Mouse (Mus musculus): Measurements from ENCODE around the gene Cap2.
A peak's percentile ranks its signal among the peaks of the same experiment; 100 is the strongest.

Cap2 gene

DNA sequence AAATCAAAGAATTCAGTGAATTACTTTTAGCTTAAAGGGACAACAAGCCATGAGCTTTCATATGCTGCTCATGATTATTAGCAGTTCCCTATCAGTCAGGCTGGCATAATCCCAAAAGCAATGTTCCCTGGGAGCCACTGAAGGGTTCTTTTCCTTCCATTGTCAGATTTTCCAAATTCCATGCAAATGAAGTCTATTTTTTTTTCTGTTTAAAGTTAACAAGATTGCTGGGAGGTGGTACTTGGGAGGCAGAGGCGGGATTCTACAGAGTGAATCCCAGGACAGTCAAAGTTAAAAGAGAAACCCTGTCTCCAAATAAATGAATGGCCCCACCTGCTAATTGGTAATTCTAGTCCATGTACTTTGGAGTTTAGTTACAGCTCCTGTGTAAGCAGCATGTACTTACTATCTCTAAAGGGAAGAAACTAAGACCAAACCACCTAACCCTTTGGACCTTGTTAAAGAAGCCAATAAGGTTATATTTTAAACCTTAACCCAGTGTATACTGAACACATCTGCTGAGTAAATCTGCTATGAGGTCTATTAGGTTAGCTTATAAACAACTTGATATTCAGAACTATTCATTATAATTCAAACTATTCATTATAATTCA is 193.8 kb downstream of the Cap2 start:
- peak; percentile 34 for DNase-seq (ENCODE audit: low spot score)

DNA sequence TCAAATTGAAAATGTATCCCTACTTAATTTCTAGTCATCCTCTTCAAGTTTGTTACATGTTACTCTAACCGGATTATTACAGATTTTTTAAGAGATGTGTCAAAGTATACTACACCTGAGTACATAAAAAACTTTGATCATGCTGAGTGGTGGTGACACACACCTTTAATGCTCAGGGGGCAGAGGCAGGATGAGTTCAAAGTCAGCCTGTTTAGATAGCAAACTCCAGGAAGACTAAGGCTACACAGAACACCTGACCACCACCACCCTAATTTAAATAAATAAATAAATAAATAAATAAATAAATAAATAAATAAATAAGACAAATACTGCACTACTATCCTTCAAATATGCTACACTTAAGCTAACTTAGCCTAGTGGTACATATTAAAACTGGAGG is 194.3 kb downstream of the Cap2 start:
- DNase-seq (ENCODE audit: low spot score) = no peak

DNA sequence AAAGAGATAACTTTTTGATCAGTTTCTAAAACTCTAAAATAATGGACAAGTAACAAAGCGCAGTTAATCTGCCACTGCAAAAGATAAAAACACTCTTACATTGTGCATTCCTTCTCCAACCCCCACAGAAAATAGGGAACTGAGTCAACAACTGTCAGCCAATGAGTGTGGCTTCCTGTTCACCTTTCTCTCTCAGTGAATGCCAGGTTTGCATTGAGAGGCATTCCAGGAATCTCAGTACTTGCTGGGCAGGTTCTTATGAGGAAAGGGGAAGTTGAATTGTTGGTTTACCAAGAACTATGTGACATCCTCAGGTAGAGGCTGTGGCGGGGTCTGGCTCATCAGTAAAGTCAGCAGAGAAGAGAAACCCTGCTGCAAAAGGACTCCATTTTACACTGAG is 195.1 kb downstream of the Cap2 start:
- DNase-seq (ENCODE audit: low spot score) = peak; percentile 69

DNA sequence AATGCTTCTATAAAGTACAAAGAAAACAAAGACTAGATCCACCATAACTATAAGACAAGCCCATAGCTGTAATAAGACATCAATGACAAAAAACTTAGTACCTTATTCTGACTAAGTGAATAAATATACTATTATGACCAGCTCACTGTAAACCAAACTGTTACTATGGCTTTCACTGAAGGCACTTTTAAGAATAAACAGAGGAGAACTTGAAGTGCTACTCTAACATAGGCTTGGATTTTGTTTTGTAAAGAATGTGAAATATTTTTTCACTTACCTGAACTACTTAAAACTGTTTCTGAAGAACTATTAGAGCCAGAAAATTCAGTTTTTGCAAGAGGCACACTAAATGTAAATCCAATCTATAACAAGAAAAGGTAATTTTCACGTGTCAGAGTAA is 197.7 kb downstream of the Cap2 start:
- DNase-seq (ENCODE audit: low spot score) = no peak
